Mouse (Mus musculus): Measurements from ENCODE around the gene Ncr1. TPM values are rescaled to one million over a fixed set of nuclear protein-coding genes. Genes with fewer than 3 reads are reported as not detected.
A peak's percentile ranks its signal among the peaks of the same experiment; 100 is the strongest.
"Not testable (repeated sequence)": the region's sequence is repeated elsewhere in the genome, so short reads cannot be mapped to it uniquely, and the experiment has no call there.

The Ncr1 gene
- under 1 TPM in 1 of 4 experiments, not detected in 3; 0.23 TPM for total RNA-seq (2022)

DNA sequence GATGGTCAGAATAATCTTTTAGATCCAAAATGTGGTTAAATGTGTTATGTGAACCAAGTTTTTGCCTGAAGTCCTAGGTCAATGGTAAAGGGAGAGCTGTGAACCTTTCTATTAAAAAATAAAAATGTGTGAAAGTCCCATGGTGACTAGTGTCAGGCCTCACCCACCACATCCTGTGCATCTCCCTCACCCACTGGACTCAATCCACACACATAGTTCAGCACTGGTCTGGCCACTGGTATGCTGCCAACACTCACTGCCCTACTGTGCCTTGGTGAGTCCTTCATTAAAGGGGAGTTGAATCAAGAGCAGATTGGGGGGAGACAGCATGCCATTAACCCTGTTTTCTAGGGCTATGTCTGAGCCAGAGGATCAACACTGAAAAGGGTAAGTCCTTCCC, at the start of gene Ncr1:
Ncr1 (plus strand) TSS at position 216 of the 400 bp plus-strand sequence.
- DNase-seq (ENCODE audit: low spot score): no peak

GRCm38 (mm10) chr7:4292638-4293037, 44.9 kb upstream of the Ncr1 start:
- no peak for DNase-seq (ENCODE audit: low spot score)

DNA sequence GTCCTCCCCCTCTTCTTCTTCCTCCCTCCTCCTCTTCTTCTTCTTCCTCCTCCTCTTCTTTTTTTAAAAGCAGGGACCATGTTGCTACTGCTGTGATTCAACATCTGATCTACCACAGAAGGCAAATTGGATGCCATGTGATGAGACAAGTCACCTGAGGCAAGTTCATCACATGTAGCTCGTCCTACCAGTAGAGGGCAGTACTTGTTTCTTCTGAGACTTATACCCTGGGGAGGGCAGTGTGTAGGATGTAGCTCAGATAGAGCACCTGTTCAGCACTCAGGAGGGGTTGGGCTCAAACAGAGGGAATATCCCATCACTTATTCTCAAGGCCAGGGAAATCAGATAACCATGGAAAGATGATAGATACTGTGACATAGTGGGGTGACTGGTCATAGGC, 40.3 kb upstream of the Ncr1 start:
- DNase-seq (ENCODE audit: low spot score): peak; percentile 7

DNA sequence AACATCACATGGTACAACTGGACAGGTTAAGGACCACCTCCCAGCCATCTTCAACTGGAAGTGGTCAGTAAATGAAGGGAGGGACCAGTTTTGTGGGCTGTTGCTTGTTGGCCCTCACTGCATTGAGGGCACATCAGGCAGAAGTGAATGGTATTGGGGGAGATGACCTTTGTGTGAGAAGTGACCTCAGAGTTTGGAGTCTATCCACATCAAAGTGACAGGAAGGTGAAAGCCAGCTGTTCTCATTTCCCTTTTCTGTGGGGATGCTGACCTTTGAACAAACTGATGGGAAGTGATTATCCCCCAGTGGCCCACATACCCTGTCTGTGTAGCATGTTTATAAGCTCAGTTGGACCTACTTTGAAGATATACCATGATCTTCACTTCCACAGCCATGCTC, 37.4 kb upstream of the Ncr1 start:
- no peak for DNase-seq (ENCODE audit: low spot score)

GRCm38 (mm10) chr7:4303457-4303856, 34.1 kb upstream of the Ncr1 start:
- DNase-seq (ENCODE audit: low spot score): no peak

- not testable (repeated sequence) for DNase-seq (ENCODE audit: low spot score)
Observed at GRCm38 (mm10) chr7:4313109-4313508, 24.4 kb upstream of the Ncr1 start.

GRCm38 (mm10) chr7:4313531-4313930, 24.0 kb upstream of the Ncr1 start:
- DNase-seq (ENCODE audit: low spot score): not testable (repeated sequence)

GRCm38 (mm10) chr7:4323301-4323700, 14.2 kb upstream of the Ncr1 start:
- DNase-seq (ENCODE audit: low spot score): no peak

GRCm38 (mm10) chr7:4373521-4373920, 36.0 kb downstream of the Ncr1 start:
- no peak for DNase-seq (ENCODE audit: low spot score)

Small RNAs within 50 kb of the gene (microRNA-seq; reads per million reads assigned to microRNA genes)
- gene Gm24752 (not detected), gene Gm25349 (not detected)

Other genes starting within 250 kb of the Ncr1 start
- gene Ttyh1, start 218.3 kb upstream of the Ncr1 start, total RNA-seq (2022): 1 to 10 TPM in 2 of 4 experiments, under 1 TPM in 2; 0.79 to 1.7 (median 0.95) TPM
- gene Leng8, start 200.7 kb upstream of the Ncr1 start, total RNA-seq (2022): 10 to 100 TPM; 27.1 to 49.5 (median 38.6) TPM
- 1 to 10 TPM; 2.8 to 3.7 (median 3.6) TPM for gene Leng9, start 187.3 kb upstream of the Ncr1 start, total RNA-seq (2022)
- 1 to 10 TPM; 3.8 to 7.5 (median 4.6) TPM for gene Cdc42ep5, start 172.9 kb upstream of the Ncr1 start, total RNA-seq (2022)
- gene Lilra5, start 100.0 kb upstream of the Ncr1 start, total RNA-seq (2022): 1 to 10 TPM in 2 of 4 experiments, under 1 TPM in 2; 0.82 to 1.4 (median 1.1) TPM
- 1 to 10 TPM in 1 of 4 experiments, under 1 TPM in 3; 0.44 to 1.1 (median 0.73) TPM for gene Gp6, start 60.0 kb downstream of the Ncr1 start, total RNA-seq (2022)
- 10 to 100 TPM; 28.9 to 38.3 (median 32.6) TPM for gene Rdh13, start 107.9 kb downstream of the Ncr1 start, total RNA-seq (2022)
- 1 to 10 TPM; 1.3 to 5.8 (median 3.6) TPM for gene Eps8l1, start 123.0 kb downstream of the Ncr1 start, total RNA-seq (2022)
- 10 to 100 TPM; 55.6 to 74.8 (median 61.6) TPM for gene Ppp1r12c, start 164.0 kb downstream of the Ncr1 start, total RNA-seq (2022)
- 10 to 100 TPM; 12.4 to 22.1 (median 19.0) TPM for gene Tnnt1, start 178.7 kb downstream of the Ncr1 start, total RNA-seq (2022)
- gene Tnni3, start 186.5 kb downstream of the Ncr1 start, total RNA-seq (2022): over 10,000 TPM in 3 of 4 experiments, 1,000 to 10,000 TPM in 1; 9,443 to 11,840 (median 11,050) TPM
- gene Dnaaf3, start 194.7 kb downstream of the Ncr1 start, total RNA-seq (2022): 1 to 10 TPM; 2.3 to 3.0 (median 2.6) TPM
- 1 to 10 TPM in 1 of 4 experiments, under 1 TPM in 3; 0.50 to 1.0 (median 0.83) TPM for gene Syt5, start 209.8 kb downstream of the Ncr1 start, total RNA-seq (2022)